Mouse (Mus musculus) lung, adult 2 months (tissue): ENCODE results near the gene Ust. TPM values are rescaled to one million over a fixed set of nuclear protein-coding genes. Genes with fewer than 3 reads are reported as not detected.

Experiments used
- DNase-seq: peaks from one replicate; pipeline ENCODE4 v3.0.0; 2022
- H3K4me1 ChIP-seq: fragments of 200-500 bp; 2 replicates; pipeline ENCODE4 v1.6.1; 2011; ENCODE audit warnings: low read length; ENCODE audit not compliant: control insufficient read depth, insufficient read depth
- H3K4me3 ChIP-seq: fragments of 200-500 bp; replicated peaks from 2 replicates; pipeline ENCODE3; 2011; ENCODE audit warnings: low read depth, mild to moderate bottlenecking, control low read depth, low read length; ENCODE audit errors: extremely low read depth
- CTCF ChIP-seq: fragments of 200-500 bp; IDR thresholded peaks from 2 replicates; pipeline ENCODE4 v1.5.1; 2011; ENCODE audit warnings: mild to moderate bottlenecking, low read length, control low read depth; ENCODE audit not compliant: insufficient read depth
- POLR2A ChIP-seq: fragments of 200-500 bp; IDR thresholded peaks from 2 replicates; pipeline ENCODE4 v1.6.1; 2011; ENCODE audit warnings: low read depth, mild to moderate bottlenecking, control low read depth, low read length, borderline replicate concordance; ENCODE audit errors: extremely low read depth
- WGBS: fragments of 180-500 bp; shearing (Covaris S2); methylation state at CpG from one replicate; pipeline ENCODE4 v1.1.7; 2018; 5-methylcytosine and 5-hydroxymethylcytosine counted together
- polyA plus RNA-seq: library from polyadenylated mRNA; depleted of rRNA; stranded (reverse); fragments of >200 nt; gene quantifications from 2 replicates; pipeline ENCODE4 v1.2.3, GENCODE M21; 2012

The Ust gene
- polyA plus RNA-seq, 1 experiment: 3.3 TPM

DNA sequence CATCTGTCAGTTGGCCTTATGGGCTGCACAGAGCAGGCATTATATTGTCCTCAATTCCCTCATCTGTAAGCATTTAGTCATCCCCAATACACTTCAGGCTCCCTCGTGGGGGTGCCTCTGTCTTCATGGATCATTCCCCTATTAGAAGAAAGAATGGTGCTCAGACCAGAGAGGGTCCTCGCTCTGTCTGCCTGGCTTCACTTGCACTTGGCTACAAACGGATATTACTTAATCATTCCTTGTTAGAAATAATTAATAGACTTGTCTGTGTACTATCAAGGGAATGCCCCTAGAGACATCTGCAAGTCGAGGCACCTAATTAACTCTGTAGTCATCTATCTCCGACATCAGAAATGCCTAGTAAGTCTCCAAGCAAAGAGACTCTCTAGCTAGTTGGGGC is 171.1 kb downstream of the Ust start:
- DNase-seq: no peak
- Histone ChIP-seq H3K4me3 (no peak overlapping the region), H3K4me1 (no peaks in the 10 kb centered on the region)
- 71% methylated on average over 5 of the region's 5 CpGs for WGBS
- TF ChIP-seq POLR2A: no peak
- TF ChIP-seq CTCF: no peak

DNA sequence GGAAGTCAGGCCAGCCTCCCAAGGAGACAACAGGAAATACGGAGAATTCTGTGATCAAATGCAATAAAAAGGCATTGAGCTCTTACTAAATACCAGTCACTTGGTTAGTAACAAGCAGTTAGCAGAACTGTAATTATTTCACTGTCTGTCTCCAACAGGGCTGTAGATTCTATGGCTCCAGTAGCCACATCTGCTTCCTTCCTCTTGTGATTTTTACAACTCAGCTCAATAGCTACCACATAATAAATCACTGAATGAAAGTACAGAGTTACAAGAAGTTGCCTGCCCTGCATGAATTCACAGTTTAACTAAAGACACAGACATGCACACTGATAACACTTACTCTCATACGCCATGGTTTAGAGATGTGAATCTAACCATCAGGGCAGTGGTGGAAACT is 176.1 kb downstream of the Ust start:
- no peak overlapping the region for H3K4me3 ChIP-seq

DNA sequence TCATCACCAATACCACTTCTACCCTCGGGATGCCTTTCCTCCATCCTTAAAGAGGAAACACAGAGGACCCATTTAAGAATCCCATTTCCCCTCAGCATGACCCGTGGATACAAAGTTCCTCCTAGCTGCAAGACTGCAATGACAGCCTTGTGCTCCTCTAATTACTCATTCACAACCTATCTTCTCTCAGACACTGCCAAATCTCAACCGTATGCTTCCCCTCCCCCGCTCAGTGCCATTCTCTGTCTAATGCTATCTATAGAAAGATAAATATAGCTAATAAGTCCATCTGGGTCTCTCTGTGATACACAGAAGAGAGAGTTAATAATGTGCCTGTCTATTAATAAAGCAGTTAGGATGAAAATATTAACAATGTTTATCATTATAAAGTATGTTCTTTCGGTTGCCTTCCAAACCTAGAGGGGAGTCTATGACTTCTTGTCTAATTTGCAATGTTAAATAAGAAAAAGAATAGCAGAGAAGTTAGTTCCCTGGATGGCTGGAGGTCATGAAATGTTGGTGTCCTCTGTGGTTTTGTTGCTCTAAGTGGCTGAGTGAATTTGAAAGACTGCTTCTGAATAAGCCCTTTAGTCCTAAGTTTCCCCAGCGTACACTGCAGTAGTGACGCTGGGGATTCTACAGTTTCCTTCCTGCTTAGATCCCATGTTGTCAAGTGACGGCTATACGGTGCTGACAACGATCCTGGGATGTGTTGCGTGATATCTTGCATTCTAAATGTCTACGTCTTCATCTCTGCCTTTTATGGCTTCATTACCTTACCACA is 178.8 kb downstream of the Ust start:
- WGBS: 67% methylated on average over 12 of the region's 12 CpGs
- no peak for DNase-seq
- no peaks in the 10 kb centered on the region for H3K4me1 ChIP-seq
- TF ChIP-seq POLR2A (no peak), CTCF (no peak)
- H3K4me3 ChIP-seq: no peak overlapping the region

More for the DNA sequence above, 176.1 kb downstream of the Ust start:
- WGBS: 65% methylated on average over 2 of the region's 2 CpGs
- no peaks in the 10 kb centered on the region for H3K4me1 ChIP-seq
- DNase-seq: no peak
- TF ChIP-seq CTCF: no peak
- TF ChIP-seq POLR2A: no peak

DNA sequence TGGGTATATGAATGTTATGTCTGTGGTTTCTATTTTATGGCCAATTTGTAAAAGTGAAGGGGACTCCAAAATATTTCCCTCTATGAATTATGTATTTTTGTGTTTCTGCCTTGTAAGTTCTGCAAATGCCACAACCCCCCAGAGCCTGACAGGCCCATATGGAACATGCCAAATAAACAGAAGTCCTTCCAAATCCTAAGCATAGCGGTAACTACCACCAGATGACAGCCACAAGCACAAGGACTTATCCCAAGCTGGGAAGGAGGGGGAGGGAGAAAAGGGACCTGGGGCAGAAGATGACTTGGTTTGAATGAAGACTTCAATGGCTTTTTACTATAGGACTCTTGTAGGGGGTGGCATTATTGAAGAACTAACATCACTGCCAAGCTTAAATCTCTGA is 182.0 kb downstream of the Ust start:
- WGBS: 85% methylated on average over 1 of the region's 1 CpGs
- TF ChIP-seq POLR2A (no peak), CTCF (no peak)
- DNase-seq: no peak
- no peak overlapping the region for H3K4me3 ChIP-seq
- no peaks in the 10 kb centered on the region for H3K4me1 ChIP-seq

DNA sequence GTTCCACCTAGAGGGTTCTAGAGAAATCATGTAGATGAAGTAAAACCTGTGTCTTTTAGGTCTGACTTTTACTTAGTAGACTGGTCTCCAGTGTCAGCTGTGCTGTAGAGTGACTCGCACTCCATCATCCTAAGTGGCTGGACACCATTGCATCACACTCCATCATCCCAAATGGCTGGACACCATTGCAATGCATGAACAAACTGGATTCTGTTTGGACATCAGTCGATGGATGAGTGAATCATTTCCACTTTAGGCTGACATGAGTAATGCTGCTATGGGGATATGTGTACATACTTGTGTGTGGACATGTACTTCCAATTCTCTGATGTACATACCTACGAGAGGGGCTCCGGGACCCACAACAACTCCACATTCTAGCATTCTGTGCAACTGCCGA is 187.7 kb downstream of the Ust start:
- Histone ChIP-seq H3K4me3 (no peak overlapping the region), H3K4me1 (no peaks in the 10 kb centered on the region)
- no peak for DNase-seq
- TF ChIP-seq CTCF: no peak
- TF ChIP-seq POLR2A: no peak
- WGBS: 82% methylated on average over 5 of the region's 5 CpGs

DNA sequence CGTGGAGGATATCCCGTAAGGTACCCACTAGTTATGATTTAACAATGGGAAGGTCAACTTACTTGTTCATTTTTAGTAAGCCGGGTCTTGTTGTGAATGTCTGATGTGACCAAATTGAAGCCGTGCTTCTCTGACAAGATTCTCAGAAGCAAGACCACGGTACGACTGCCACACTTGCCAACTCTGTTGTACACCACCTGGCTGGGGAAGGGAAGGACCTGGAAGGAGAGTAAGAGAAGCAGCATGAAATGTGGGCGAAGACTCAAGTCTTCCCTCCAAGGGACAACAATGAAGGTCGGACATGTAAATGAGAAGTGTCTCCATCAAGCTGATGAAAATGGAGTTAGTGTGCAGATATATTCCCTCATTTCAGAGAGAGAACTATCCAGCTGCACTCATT is 188.6 kb downstream of the Ust start:
- Histone ChIP-seq H3K4me3 (no peak overlapping the region), H3K4me1 (no peaks in the 10 kb centered on the region)
- no peak for TF ChIP-seq CTCF
- TF ChIP-seq POLR2A: no peak
- no peak for DNase-seq
- 88% methylated on average over 8 of the region's 8 CpGs for WGBS

DNA sequence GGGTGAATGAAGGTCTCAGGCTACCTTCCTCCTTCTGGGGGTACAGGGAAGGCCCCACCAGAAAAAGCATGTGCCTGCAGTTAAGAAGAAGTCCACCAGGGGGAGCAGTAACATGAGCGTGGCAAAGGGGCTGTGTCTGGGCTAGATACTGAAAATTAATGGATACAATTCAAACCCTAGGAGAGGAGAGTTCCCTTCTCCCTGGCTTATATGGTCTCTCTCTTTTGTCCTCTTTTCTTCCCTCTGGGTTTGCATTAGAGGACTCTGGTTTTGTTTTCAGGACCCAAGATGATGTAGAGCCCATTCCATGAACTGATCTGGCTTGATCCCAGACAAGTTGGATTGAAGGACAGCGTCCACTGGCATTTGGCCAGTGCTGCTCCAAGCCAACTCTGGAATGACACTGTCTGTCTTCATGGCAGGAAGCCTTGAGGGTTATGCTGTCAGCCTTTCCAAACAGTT is 195.3 kb downstream of the Ust start:
- 21% methylated on average over 2 of the region's 2 CpGs for WGBS
- TF ChIP-seq CTCF (peak; percentile 79), POLR2A (no peak)
- H3K4me3 ChIP-seq: no peak overlapping the region
- peak; percentile 47 for DNase-seq
- H3K4me1 ChIP-seq: no peaks in the 10 kb centered on the region

DNA sequence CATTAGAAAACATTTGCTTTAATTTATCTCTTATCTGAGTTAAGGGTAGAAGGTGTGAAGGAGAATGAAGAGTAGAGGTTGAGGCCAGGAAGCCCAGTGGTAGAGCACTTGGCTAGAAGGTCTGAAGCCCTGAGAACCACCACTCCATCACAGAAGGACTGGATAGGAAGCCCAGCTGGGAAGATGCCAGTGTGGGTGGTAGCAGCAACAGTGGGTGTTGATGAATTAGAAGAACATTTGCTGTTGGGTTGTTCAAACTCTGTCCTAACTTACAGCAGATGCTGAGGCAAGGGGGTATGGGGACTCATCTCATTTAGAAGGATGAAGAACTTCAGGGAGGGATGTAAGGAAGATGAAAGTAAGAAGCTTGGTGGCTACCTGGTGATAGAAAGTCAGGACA is 197.9 kb downstream of the Ust start:
- Histone ChIP-seq H3K4me3 (no peak overlapping the region), H3K4me1 (no peaks in the 10 kb centered on the region)
- TF ChIP-seq CTCF (no peak), POLR2A (no peak)
- no peak for DNase-seq

DNA sequence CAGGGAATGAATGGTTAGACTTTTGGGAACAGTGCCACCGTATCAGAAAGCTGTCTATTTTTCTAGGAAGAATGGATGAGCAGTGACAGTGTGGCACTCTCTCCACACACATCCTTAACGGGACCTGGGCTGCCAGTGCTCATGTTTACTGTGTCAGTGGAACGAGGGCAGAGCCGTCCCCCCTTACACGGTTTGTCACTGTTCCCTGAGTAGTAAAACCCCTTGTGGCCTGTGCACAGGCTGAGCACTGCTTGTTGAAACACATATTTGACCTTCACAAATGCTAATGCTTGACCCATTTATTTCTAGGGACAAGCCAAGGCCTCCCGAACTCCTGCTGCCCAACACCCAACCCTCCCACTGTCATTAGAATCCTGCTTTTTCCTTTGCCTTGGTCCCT is 209.2 kb downstream of the Ust start:
- 55% methylated on average over 6 of the region's 6 CpGs for WGBS
- DNase-seq: no peak
- Histone ChIP-seq H3K4me1 (no peaks in the 10 kb centered on the region), H3K4me3 (no peak overlapping the region)
- TF ChIP-seq CTCF (no peak), POLR2A (no peak)

DNA sequence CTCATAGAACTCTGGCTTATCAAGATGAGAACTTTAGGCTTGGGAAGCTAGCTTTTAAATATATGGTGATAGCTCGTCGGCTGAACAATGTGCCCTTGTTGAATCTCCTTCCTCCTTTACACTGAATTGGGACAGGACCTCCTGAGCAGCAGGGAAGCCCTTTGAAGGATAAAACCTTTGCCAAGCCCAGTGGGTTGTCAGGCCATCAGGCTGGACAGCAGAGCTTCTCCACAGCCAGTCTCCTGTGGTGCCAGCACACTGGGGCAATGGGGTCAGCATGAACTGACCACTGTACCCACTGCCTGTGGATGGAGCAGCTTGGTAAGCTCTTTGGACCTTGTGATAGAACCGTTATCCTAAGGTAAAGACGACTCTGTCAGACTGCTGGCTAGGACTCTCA is 214.4 kb downstream of the Ust start:
- H3K4me3 ChIP-seq: no peak overlapping the region
- no peaks in the 10 kb centered on the region for H3K4me1 ChIP-seq
- no peak for TF ChIP-seq CTCF
- TF ChIP-seq POLR2A: no peak
- DNase-seq: no peak
- 85% methylated on average over 4 of the region's 4 CpGs for WGBS

DNA sequence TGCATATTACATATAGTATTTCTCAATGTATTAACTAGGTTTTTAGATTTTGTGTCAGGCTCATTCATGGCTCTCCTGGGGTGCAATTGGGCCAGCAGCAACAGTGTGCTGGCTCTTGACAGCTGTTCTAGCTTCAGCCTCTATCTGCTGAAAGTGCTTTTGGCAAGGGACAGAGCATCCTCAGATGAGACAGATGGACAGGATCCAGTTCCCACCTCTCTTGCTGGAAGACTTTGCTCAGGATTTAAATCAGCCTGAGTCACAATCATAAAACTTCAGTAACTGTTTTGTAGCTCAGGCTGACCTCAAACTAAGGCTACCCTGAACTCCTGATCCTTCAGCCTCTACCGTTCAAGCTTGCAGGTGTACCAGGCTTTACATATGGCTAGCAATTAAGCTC is 219.5 kb downstream of the Ust start:
- TF ChIP-seq CTCF (no peak), POLR2A (no peak)
- no peak for DNase-seq

More for the DNA sequence above, 219.5 kb downstream of the Ust start:
- H3K4me3 ChIP-seq: no peak overlapping the region
- H3K4me1 ChIP-seq: no peaks in the 10 kb centered on the region
- WGBS: 90% methylated on average over 1 of the region's 1 CpGs
